Mouse (Mus musculus) liver, embryonic 13.5 days (tissue): ENCODE data around the gene Gimap5. TPM values are rescaled to one million over a fixed set of nuclear protein-coding genes. Genes with fewer than 3 reads are reported as not detected.

ENCODE experiments used
- ATAC-seq: fragments of 200-750 bp; cut with Nextera tagmentation; 2 replicates; pipeline ENCODE4 v1.8.0; 2017; ENCODE audit warnings: low read depth, mild to moderate bottlenecking, moderate number of reproducible peaks, moderate library complexity
- DNase-seq: peaks from one replicate; pipeline ENCODE4 v3.0.0; 2022
- H3K27ac ChIP-seq: fragments of 300-500 bp; sonication (generic); 2 replicates; pipeline ENCODE4 v1.5.1; 2015; ENCODE audit warnings: moderate library complexity, mild to moderate bottlenecking, inconsistent platforms
- H3K27me3 ChIP-seq: fragments of 300-500 bp; sonication (generic); 2 replicates; pipeline ENCODE4 v1.6.1; 2015; ENCODE audit warnings: mild to moderate bottlenecking, inconsistent platforms
- H3K36me3 ChIP-seq: fragments of 300-500 bp; sonication (generic); 2 replicates; pipeline ENCODE4 v1.6.1; 2015; ENCODE audit warnings: mild to moderate bottlenecking, inconsistent platforms
- H3K4me1 ChIP-seq: fragments of 300-500 bp; sonication (generic); replicated peaks from 2 replicates; pipeline ENCODE4 v1.6.1; 2015; ENCODE audit warnings: inconsistent platforms
- H3K4me2 ChIP-seq: fragments of 300-500 bp; sonication (generic); 2 replicates; pipeline ENCODE4 v1.6.1; 2015; ENCODE audit warnings: inconsistent platforms, mild to moderate bottlenecking, moderate library complexity
- H3K4me3 ChIP-seq: fragments of 300-500 bp; sonication (generic); replicated peaks from 2 replicates; pipeline ENCODE4 v1.5.1; 2015; ENCODE audit warnings: mild to moderate bottlenecking, inconsistent platforms
- H3K9ac ChIP-seq: fragments of 300-500 bp; sonication (generic); 2 replicates; pipeline ENCODE4 v1.6.1; 2015; ENCODE audit warnings: mild to moderate bottlenecking, inconsistent platforms
- H3K9me3 ChIP-seq: fragments of 300-500 bp; sonication (generic); replicated peaks from 2 replicates; pipeline ENCODE4 v1.6.1; 2016; ENCODE audit warnings: inconsistent platforms
- WGBS: fragments of 180-500 bp; shearing (Covaris S2); methylation state at CpG from one replicate; pipeline ENCODE4 v1.1.7; 2015; ENCODE audit not compliant: insufficient replicate concordance; 5-methylcytosine and 5-hydroxymethylcytosine counted together
- polyA plus RNA-seq: library from polyadenylated mRNA; unstranded; fragments of >200 nt; fragmentation: Nextera tagmentation; extraction: Ambion mirVana; gene quantifications from 2 replicates; pipeline ENCODE4 v1.2.1, GENCODE M21; 2015

Gene Gimap5
- polyA plus RNA-seq, 1 experiment from 2014 or later = 2.8 TPM

DNA sequence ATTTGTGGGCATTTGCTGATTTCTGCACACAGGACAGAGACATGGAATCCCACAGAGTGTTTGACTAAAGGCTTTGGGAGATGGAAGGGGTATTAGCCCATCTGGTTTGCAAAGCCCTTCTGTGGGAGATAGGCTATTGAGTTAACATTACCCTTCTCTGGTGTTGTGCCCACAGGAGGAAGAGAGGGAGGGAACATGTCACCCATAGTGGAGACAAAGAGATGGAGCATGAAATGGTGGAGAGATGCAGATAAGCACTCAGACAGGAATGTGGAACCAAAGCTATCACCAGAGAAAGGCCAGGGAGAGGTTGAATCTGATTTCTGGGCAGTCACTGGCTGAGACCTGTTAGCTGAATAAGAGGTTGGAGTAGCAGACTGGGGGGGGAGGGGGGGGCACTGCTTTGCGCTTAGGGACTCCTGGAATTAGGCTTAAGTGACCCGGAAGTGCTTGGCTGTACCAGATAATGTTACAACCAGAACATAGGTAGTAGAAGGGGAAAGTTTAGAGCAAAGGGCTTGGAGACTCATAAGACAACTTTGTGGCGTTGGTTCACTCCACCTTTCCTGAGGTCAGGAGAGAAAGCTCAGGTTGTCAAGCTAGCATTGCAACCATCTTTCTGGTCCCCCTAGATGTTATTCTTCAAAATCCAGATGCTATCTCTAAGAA is 5.4 kb upstream of the Gimap5 start:
- 36% methylated on average over 3 of the region's 3 CpGs for WGBS
- Histone ChIP-seq H3K4me2 (peak overlapping the region; percentile 15; the same call in 1 of the 2 replicates), H3K27me3 (no peaks in the 10 kb centered on the region), H3K27ac (peak overlapping the region; percentile 59), H3K36me3 (no peaks in the 10 kb centered on the region), H3K4me1 (peaks cover 17% of the 10 kb centered on the region), H3K9ac (no peak overlapping the region), H3K4me3 (no peak overlapping the region), H3K9me3 (no peaks in the 10 kb centered on the region)
- DNase-seq (no peak), ATAC-seq (no peak)

- Histone ChIP-seq H3K27ac (peak overlapping the region; percentile 59), H3K4me3 (no peak overlapping the region), H3K4me2 (no peak overlapping the region), H3K9me3 (no peaks in the 10 kb centered on the region), H3K36me3 (no peaks in the 10 kb centered on the region), H3K4me1 (peaks cover 24% of the 10 kb centered on the region), H3K9ac (no peak overlapping the region), H3K27me3 (no peaks in the 10 kb centered on the region)
- ATAC-seq (peak; percentile 26; the same call in 1 of the 2 replicates), DNase-seq (no peak)
- WGBS = 15% methylated on average over 3 of the region's 3 CpGs
Measured at GRCm38 (mm10) chr6:48741273-48741672, 4.7 kb upstream of the Gimap5 start.

DNA sequence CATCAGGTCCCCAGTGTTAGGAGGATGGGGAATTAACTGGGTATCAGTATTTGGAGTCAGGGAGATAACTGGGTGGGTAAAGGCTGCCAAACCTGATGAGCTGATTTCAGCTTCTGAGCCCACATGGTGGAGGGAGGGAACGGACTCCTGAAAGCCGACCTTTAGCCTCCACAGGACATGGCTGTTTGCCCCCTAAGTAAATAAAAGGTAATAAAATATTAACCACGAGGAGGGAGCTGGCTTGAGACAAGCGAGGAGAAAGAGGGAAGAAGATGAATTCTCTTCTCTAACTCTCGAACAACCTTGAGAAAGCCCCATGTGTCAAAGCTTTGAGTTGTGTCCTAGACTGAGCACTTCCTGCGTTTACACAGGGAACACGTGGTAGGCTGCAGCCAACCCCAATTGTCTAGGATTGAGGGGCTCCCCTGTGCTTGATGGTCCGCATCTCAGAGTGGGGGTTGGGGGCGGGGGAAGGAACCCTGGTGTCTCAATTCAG is 4.2 kb upstream of the Gimap5 start:
- peak; percentile 50; the same call in 1 of the 2 replicates for ATAC-seq
- Histone ChIP-seq H3K9ac (no peak overlapping the region), H3K36me3 (no peaks in the 10 kb centered on the region), H3K27me3 (no peaks in the 10 kb centered on the region), H3K4me2 (peak overlapping the region; percentile 53), H3K4me3 (peak overlapping the region; percentile 52; the same call in 1 of the 2 replicates), H3K4me1 (peaks cover 25% of the 10 kb centered on the region), H3K27ac (peak overlapping the region; percentile 76), H3K9me3 (no peaks in the 10 kb centered on the region)
- DNase-seq = no peak
- 39% methylated on average over 9 of the region's 9 CpGs for WGBS

- Histone ChIP-seq H3K9me3 (no peaks in the 10 kb centered on the region), H3K27me3 (no peaks in the 10 kb centered on the region), H3K4me1 (peaks cover 33% of the 10 kb centered on the region), H3K36me3 (no peaks in the 10 kb centered on the region), H3K9ac (peak overlapping the region; percentile 46), H3K4me2 (peak overlapping the region; percentile 53), H3K4me3 (peak overlapping the region; percentile 52), H3K27ac (peak overlapping the region; percentile 76)
- ATAC-seq (peak; percentile 51), DNase-seq (no peak)
- 56% methylated on average over 52 of the region's 52 CpGs for WGBS
Measured at GRCm38 (mm10) chr6:48742422-48743351, 3.3 kb upstream of the Gimap5 start.

GRCm38 (mm10) chr6:48745490-48745889 is 507 bp upstream of the Gimap5 start:
- Histone ChIP-seq H3K4me2 (0 out of 2 replicates have a peak overlapping the region, but pooled peaks have one; percentile 24), H3K9me3 (no peaks in the 10 kb centered on the region), H3K27me3 (no peaks in the 10 kb centered on the region), H3K4me1 (peaks cover 34% of the 10 kb centered on the region), H3K36me3 (no peaks in the 10 kb centered on the region), H3K4me3 (no peak overlapping the region), H3K27ac (peak overlapping the region; percentile 50; the same call in 1 of the 2 replicates), H3K9ac (no peak overlapping the region)
- no peak for ATAC-seq
- no peak for DNase-seq
- WGBS = 23% methylated on average over 2 of the region's 2 CpGs

- Histone ChIP-seq H3K4me1 (peaks cover 21% of the 10 kb centered on the region), H3K4me2 (0 out of 2 replicates have a peak overlapping the region, but pooled peaks have one; percentile 5), H3K9me3 (no peaks in the 10 kb centered on the region), H3K27me3 (no peaks in the 10 kb centered on the region), H3K36me3 (no peaks in the 10 kb centered on the region), H3K4me3 (no peak overlapping the region), H3K9ac (no peak overlapping the region), H3K27ac (peak overlapping the region; percentile 3; the same call in 1 of the 2 replicates)
- ATAC-seq (no peak), DNase-seq (no peak)
- WGBS = 24% methylated on average over 7 of the region's 7 CpGs
Measured at GRCm38 (mm10) chr6:48747091-48747966, 1.3 kb downstream of the Gimap5 start.

GRCm38 (mm10) chr6:48763567-48764270 is 17.7 kb downstream of the Gimap5 start:
- Histone ChIP-seq H3K4me1 (peaks cover 4% of the 10 kb centered on the region; the same call in 1 of the 2 replicates), H3K4me3 (no peak overlapping the region), H3K27ac (no peak overlapping the region), H3K27me3 (no peaks in the 10 kb centered on the region), H3K36me3 (no peaks in the 10 kb centered on the region), H3K9me3 (no peaks in the 10 kb centered on the region), H3K4me2 (no peak overlapping the region), H3K9ac (no peak overlapping the region)
- no peak for ATAC-seq
- WGBS = 74% methylated on average over 7 of the region's 7 CpGs
- no peak for DNase-seq

DNA sequence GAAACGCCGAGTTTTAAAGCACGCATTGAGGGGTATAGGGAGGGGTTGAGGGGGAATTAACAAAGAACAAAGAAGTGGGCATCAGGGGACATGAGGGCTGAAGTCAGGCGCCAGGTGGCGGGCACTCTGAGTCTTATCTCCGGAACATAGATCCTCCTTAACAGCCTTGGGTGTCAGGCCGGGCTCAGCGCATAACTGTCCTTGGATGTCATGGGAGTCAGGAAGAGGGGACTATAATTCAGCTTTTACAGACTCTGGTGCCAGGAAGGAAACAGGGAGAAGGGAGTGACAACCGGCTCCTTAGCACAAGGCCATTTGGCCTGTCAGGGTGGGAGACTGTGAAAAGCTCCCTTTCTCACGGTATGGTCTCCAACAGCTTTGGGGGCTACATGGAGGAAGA is 18.5 kb downstream of the Gimap5 start:
- Histone ChIP-seq H3K9me3 (no peaks in the 10 kb centered on the region), H3K27me3 (no peaks in the 10 kb centered on the region), H3K9ac (no peak overlapping the region), H3K27ac (no peak overlapping the region), H3K4me2 (no peak overlapping the region), H3K36me3 (no peaks in the 10 kb centered on the region), H3K4me1 (peaks cover 5% of the 10 kb centered on the region; the same call in 1 of the 2 replicates), H3K4me3 (no peak overlapping the region)
- ATAC-seq = no peak
- DNase-seq = no peak
- 78% methylated on average over 10 of the region's 10 CpGs for WGBS

DNA sequence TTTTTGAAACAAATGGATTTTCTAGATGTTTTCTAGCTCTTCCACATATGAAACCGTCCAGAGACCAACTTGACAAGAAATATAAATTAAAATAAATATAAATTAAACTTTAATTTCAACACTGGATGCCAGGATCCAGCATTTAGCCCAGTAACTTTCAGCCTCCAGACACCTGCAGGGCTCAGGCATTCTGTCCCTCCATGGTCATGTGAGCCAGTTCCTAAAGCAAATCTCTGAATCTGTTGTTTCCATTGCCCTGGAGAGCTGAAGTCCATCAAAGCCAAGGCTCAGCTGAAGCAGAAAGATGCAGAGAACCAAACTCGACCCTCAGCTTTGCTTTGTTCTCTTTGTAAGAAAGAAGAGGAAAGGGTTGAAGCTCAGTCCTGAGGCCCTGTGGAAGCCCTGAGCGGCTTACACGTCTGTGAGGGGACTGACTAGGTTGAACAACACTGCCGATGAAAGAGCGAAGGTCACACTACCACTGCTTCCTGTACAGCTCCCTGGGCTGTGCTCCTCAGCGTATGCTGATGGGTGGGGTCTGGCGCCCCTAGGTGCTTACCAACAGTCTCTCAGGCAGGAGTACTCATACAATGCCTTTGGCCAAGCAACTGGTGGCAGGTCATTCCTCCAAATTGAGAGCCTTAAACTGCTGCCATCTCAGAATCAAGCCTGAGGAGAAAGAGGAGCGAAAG is 22.3 kb downstream of the Gimap5 start:
- H3K4me3 ChIP-seq = no peak overlapping the region
- WGBS = 41% methylated on average over 9 of the region's 9 CpGs
- H3K4me1 ChIP-seq = peaks cover 5% of the 10 kb centered on the region; the same call in 1 of the 2 replicates
- no peak overlapping the region for H3K9ac ChIP-seq
- ATAC-seq = no peak
- no peak overlapping the region for H3K4me2 ChIP-seq
- DNase-seq = no peak
- no peaks in the 10 kb centered on the region for H3K27me3 ChIP-seq
- no peaks in the 10 kb centered on the region for H3K36me3 ChIP-seq
- no peak overlapping the region for H3K27ac ChIP-seq
- no peaks in the 10 kb centered on the region for H3K9me3 ChIP-seq

DNA sequence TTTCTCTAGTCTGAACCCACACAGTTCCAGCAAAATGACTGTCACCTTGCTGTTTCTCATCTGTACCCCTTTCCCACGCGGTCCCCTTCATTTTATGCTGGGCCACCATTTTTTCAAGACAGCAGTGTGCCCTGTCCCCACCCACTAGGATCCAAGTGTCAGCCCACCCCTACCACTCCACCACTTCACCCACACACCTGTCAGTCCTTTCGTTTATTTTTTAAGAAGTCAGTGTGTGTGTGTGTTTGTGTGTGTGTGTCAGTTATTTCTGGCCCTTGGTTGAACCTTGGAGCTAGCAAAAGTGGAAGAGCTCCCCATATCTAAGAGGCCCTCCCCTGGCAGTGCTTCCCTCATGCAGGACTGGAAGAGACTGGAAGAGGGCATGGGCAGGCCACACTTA is 22.9 kb downstream of the Gimap5 start:
- no peak overlapping the region for H3K27ac ChIP-seq

More for the DNA sequence above, 22.9 kb downstream of the Gimap5 start:
- H3K4me3 ChIP-seq = no peak overlapping the region
- ATAC-seq (no peak), DNase-seq (no peak)
- H3K9ac ChIP-seq = no peak overlapping the region
- H3K27me3 ChIP-seq = no peaks in the 10 kb centered on the region
- no peaks in the 10 kb centered on the region for H3K36me3 ChIP-seq
- no peak overlapping the region for H3K4me2 ChIP-seq
- no peaks in the 10 kb centered on the region for H3K9me3 ChIP-seq
- whole genome bisulfite sequencing = 74% methylated on average over 3 of the region's 3 CpGs
- H3K4me1 ChIP-seq = peaks cover 5% of the 10 kb centered on the region; the same call in 1 of the 2 replicates
